8 mouse cellular contexts compared by ENCODE assay signal in genomic region chr5:142854877-142855276, GRCm38 (mm10). TPM values are rescaled to one million over a fixed set of nuclear protein-coding genes. Genes with fewer than 3 reads are reported as not detected.
DNase-seq lines count a peak whose midpoint lies in the region; ATAC-seq and TF ChIP-seq lines count a peak whose summit lies in the region.
"Had no signal": no experiment of that assay in that cellular context is flagged by ENCODE, and none has a peak within 500 bp of the region (broad histone marks: within the 10 kb centered on the region; RNA-seq: fewer than 3 reads in every experiment).

No protein-coding gene starts in this region.

- no peak overlapping the region for H3K9ac ChIP-seq in liver, embryonic 12.5 days
- H3K9ac ChIP-seq in MEL (ENCODE audit: control insufficient read depth, low read depth, low read length, poor library complexity, severe bottlenecking) = no peak overlapping the region
- H3K9ac ChIP-seq in limb, embryonic 11.5 days (ENCODE audit: low read length) = no peak overlapping the region
- H3K9ac ChIP-seq: midbrain, embryonic 12.5 days had no signal

- peak; percentile 65 for TF ChIP-seq RAD21 in MEL (IDR thresholded peaks at IDR 0.05; ENCODE audit: low read depth, low read length)

- TF ChIP-seq CTCF in MEL (IDR thresholded peaks at IDR 0.05 in 2 of 3, conservative IDR thresholded peaks at IDR 0.05 in 1 of 3; ENCODE audit: control insufficient read depth in 1 of 3, insufficient read depth in 1 of 3, low read depth in 2 of 3, low read length in 3 of 3, poor library complexity in 1 of 3, severe bottlenecking in 1 of 3) = peak; percentile 61 to 66 (median 64)
- peak; percentile 67 for TF ChIP-seq CTCF in bone marrow, adult 2 months (IDR thresholded peaks at IDR 0.05; ENCODE audit: control insufficient read depth, insufficient read depth, low read length)
- TF ChIP-seq CTCF in gastrocnemius, adult 2 months (IDR thresholded peaks at IDR 0.05) = peak; percentile 66

- no peaks in the 10 kb centered on the region for H3K36me3 ChIP-seq in liver, embryonic 12.5 days
- H3K36me3 ChIP-seq in MEL (ENCODE audit: control insufficient read depth in 1 of 2, insufficient read depth in 2 of 2, low read length in 2 of 2) = peaks cover 0 to 12% of the 10 kb centered on the region in 2 experiments; a peak in 2 of 4 replicates
- H3K36me3 ChIP-seq in limb, embryonic 11.5 days (ENCODE audit: control insufficient read depth, insufficient read depth, low read length) = no peaks in the 10 kb centered on the region
- H3K36me3 ChIP-seq: midbrain, embryonic 12.5 days had no signal

- H3K79me2 ChIP-seq in MEL (ENCODE audit: control insufficient read depth, insufficient read depth, low read length, poor library complexity) = no peaks in the 10 kb centered on the region

- DNase-seq in liver = peak; percentile 63
- DNase-seq in MEL (ENCODE audit: low read depth, low spot score) = peak; percentile 65
- DNase-seq in gastrocnemius, adult 2 months = peak; percentile 60
- peak; percentile 76 for DNase-seq in limb, embryonic 11.5 days (ENCODE audit: low spot score)

- peaks cover 20% of the 10 kb centered on the region for H3K4me1 ChIP-seq in liver, embryonic 12.5 days
- H3K4me1 ChIP-seq in MEL (ENCODE audit: control insufficient read depth in 1 of 2, insufficient read depth in 2 of 2, low read length in 2 of 2) = peaks cover 2 to 25% of the 10 kb centered on the region in 2 experiments
- no peaks in the 10 kb centered on the region for H3K4me1 ChIP-seq in bone marrow, adult 2 months (ENCODE audit: control insufficient read depth, insufficient read depth, low read length)
- 0 out of 2 replicates have a peak, but pooled peaks cover 4% of the 10 kb centered on the region for H3K4me1 ChIP-seq in limb, embryonic 11.5 days (ENCODE audit: control insufficient read depth, insufficient read depth, low read length)

- no peak overlapping the region for H3K27ac ChIP-seq in liver, embryonic 12.5 days
- no peak overlapping the region for H3K27ac ChIP-seq in MEL (ENCODE audit: control insufficient read depth, low read depth, low read length)
- H3K27ac ChIP-seq in bone marrow, adult 2 months (ENCODE audit: control insufficient read depth, insufficient read depth, low read depth, low read length, poor library complexity) = no peak overlapping the region
- no peak overlapping the region for H3K27ac ChIP-seq in gastrocnemius, adult 2 months
- H3K27ac ChIP-seq in limb, embryonic 11.5 days (replicated peaks; ENCODE audit: low read depth, low read length) = no peak overlapping the region
- H3K27ac ChIP-seq: midbrain, embryonic 12.5 days had no signal

- ATAC-seq in liver, embryonic 12.5 days = no peak
- ATAC-seq in limb, embryonic 11.5 days (ENCODE audit: insufficient number of reproducible peaks, low FRiP score, low TSS enrichment, low read depth) = no peak
- no peak for ATAC-seq in activated CD4-positive, CD25-positive, alpha-beta regulatory T cell, adult 4 months

- TF ChIP-seq EP300 in MEL (IDR thresholded peaks at IDR 0.05; ENCODE audit: low read depth in 1 of 2, low read length in 2 of 2) = no peak

- no peak for TF ChIP-seq POLR2A in MEL (IDR thresholded peaks at IDR 0.05; ENCODE audit: control insufficient read depth in 1 of 2, insufficient read depth in 1 of 2, low read depth in 1 of 2, low read length in 2 of 2, poor library complexity in 1 of 2)
- TF ChIP-seq POLR2A in bone marrow, adult 2 months (IDR thresholded peaks at IDR 0.05; ENCODE audit: borderline replicate concordance, control insufficient read depth, low read depth, low read length) = no peak

- H3K4me3 ChIP-seq in liver, embryonic 12.5 days = no peak overlapping the region
- no peak overlapping the region for H3K4me3 ChIP-seq in MEL (ENCODE audit: control insufficient read depth in 1 of 2, insufficient read depth in 1 of 2, low read depth in 2 of 2, low read length in 2 of 2)
- H3K4me3 ChIP-seq in bone marrow, adult 2 months (replicated peaks; ENCODE audit: control insufficient read depth, low read depth, low read length) = no peak overlapping the region
- no peak overlapping the region for H3K4me3 ChIP-seq in gastrocnemius, adult 2 months
- no peak overlapping the region for H3K4me3 ChIP-seq in limb, embryonic 11.5 days (ENCODE audit: low read depth, low read length)
- H3K4me3 ChIP-seq: midbrain, embryonic 12.5 days had no signal

- peaks cover 6% of the 10 kb centered on the region; the same call in 1 of the 2 replicates for H3K9me3 ChIP-seq in liver, embryonic 12.5 days (replicated peaks)
- no peaks in the 10 kb centered on the region for H3K9me3 ChIP-seq in MEL (replicated peaks; ENCODE audit: insufficient read depth, low read length)
- no peaks in the 10 kb centered on the region for H3K9me3 ChIP-seq in limb, embryonic 11.5 days (ENCODE audit: control insufficient read depth, low read length)

- intact Hi-C loops in gastrocnemius, adult 2 months (cut with DNase I) = no loop called here

- peaks cover 34% of the 10 kb centered on the region for H3K27me3 ChIP-seq in liver, embryonic 12.5 days (replicated peaks)
- H3K27me3 ChIP-seq in MEL (ENCODE audit: control insufficient read depth in 1 of 2, insufficient read depth in 2 of 2, low read length in 2 of 2) = no peaks in the 10 kb centered on the region
- H3K27me3 ChIP-seq in limb, embryonic 11.5 days (ENCODE audit: control insufficient read depth, insufficient read depth, low read length) = no peaks in the 10 kb centered on the region
- H3K27me3 ChIP-seq: midbrain, embryonic 12.5 days had no signal

- 64% methylated on average over 10 of the region's 10 CpGs for whole genome bisulfite sequencing in liver, embryonic 12.5 days (ENCODE audit: insufficient replicate concordance)
- WGBS in bone marrow, adult 2 months = 80% methylated on average over 10 of the region's 10 CpGs
- 81% methylated on average over 10 of the region's 10 CpGs for WGBS in limb, embryonic 11.5 days

- no peak overlapping the region for H3K4me2 ChIP-seq in liver, embryonic 12.5 days
- H3K4me2 ChIP-seq in limb, embryonic 11.5 days (ENCODE audit: low read depth, severe bottlenecking) = no peak overlapping the region
- H3K4me2 ChIP-seq: midbrain, embryonic 12.5 days had no signal

TF ChIP-seq in MEL, 35 proteins besides CTCF, POLR2A, EP300 and RAD21:
- TF ChIP-seq GABPA (IDR thresholded peaks at IDR 0.05; ENCODE audit: low read depth, low read length) = no peak
- TF ChIP-seq ELF1 (IDR thresholded peaks at IDR 0.05; ENCODE audit: low read depth, low read length) = no peak
- TF ChIP-seq GATA1 (IDR thresholded peaks at IDR 0.05; ENCODE audit: low read depth, low read length) = no peak
- no peak for TF ChIP-seq ETS1 (IDR thresholded peaks at IDR 0.05; ENCODE audit: low read depth, low read length)
- peak; percentile 40; the same call in 1 of the 2 replicates for TF ChIP-seq ZC3H11A (IDR thresholded peaks at IDR 0.05; ENCODE audit: low read depth, low read length)
- TF ChIP-seq ZNF384 (IDR thresholded peaks at IDR 0.05; ENCODE audit: low read depth, low read length) = peak; percentile 44
- TF ChIP-seq SMC3 (IDR thresholded peaks at IDR 0.05; ENCODE audit: low read depth, low read length) = peak; percentile 49
- TF ChIP-seq MEF2A (IDR thresholded peaks at IDR 0.05; ENCODE audit: extremely low read depth, insufficient replicate concordance, low read depth, low read length, poor library complexity, severe bottlenecking) = no peak
- no peak for TF ChIP-seq SIN3A (IDR thresholded peaks at IDR 0.05; ENCODE audit: low read length)
- TF ChIP-seq RCOR1 (IDR thresholded peaks at IDR 0.05; ENCODE audit: low read depth, low read length) = no peak
- TF ChIP-seq JUND (IDR thresholded peaks at IDR 0.05; ENCODE audit: low read depth, low read length) = no peak
- TF ChIP-seq ZMIZ1 (IDR thresholded peaks at IDR 0.05; ENCODE audit: low read depth, low read length) = no peak
TF ChIP-seq in MEL: peak in this region for 3.

RNA-seq across cellular contexts. Expression of gene Tnrc18, which starts 37.4 kb away (rescaled TPM):
- 8.8 and 8.9 TPM in 2 replicates for polyA plus RNA-seq in liver, embryonic 12.5 days (2016; fragmentation: Nextera tagmentation; extraction: Ambion mirVana)
- total RNA-seq in MEL (2012; rRNA removed) = 0.23 and 0.31 TPM in 2 replicates
- polyA plus RNA-seq in MEL (2012; ENCODE audit: insufficient read depth in 1 of 2, insufficient read length in 2 of 2, low read depth in 1 of 2, low replicate concordance in 2 of 2, missing spikeins in 1 of 2) = 1 to 10 TPM in 1 of 2 experiments, not detected in 1; 3.4 TPM
- 24.3 and 57.5 TPM in 2 replicates for polyA plus RNA-seq in bone marrow, adult 2 months (2011; ENCODE audit: insufficient read depth, insufficient read length, low replicate concordance, missing spikeins)
- total RNA-seq in gastrocnemius, adult 2 months (2021) = 10 to 100 TPM; 31.5 to 32.0 TPM
- polyA plus RNA-seq in limb, embryonic 11.5 days (2014; fragmentation: Nextera tagmentation; extraction: Ambion mirVana) = 42.2 and 43.3 TPM in 2 replicates
- 1 to 10 TPM; 4.1 to 4.3 TPM for polyA plus RNA-seq in activated CD4-positive, CD25-positive, alpha-beta regulatory T cell, adult 4 months (2017; shearing (Covaris generic))

RNA-seq across cellular contexts. Expression of gene Fbxl18, which starts 40.3 kb away (rescaled TPM):
- 5.8 and 6.1 TPM in 2 replicates for polyA plus RNA-seq in liver, embryonic 12.5 days (2016; fragmentation: Nextera tagmentation; extraction: Ambion mirVana)
- 3.9 and 4.6 TPM in 2 replicates for total RNA-seq in MEL (2012; rRNA removed)
- 1 to 10 TPM in 1 of 2 experiments, not detected in 1; 7.4 TPM for polyA plus RNA-seq in MEL (2012; ENCODE audit: insufficient read depth in 1 of 2, insufficient read length in 2 of 2, low read depth in 1 of 2, low replicate concordance in 2 of 2, missing spikeins in 1 of 2)
- polyA plus RNA-seq in bone marrow, adult 2 months (2011; ENCODE audit: insufficient read depth, insufficient read length, low replicate concordance, missing spikeins) = 4.6 and 10.8 TPM in 2 replicates
- 1 to 10 TPM; 5.8 to 6.2 TPM for total RNA-seq in gastrocnemius, adult 2 months (2021)
- polyA plus RNA-seq in limb, embryonic 11.5 days (2014; fragmentation: Nextera tagmentation; extraction: Ambion mirVana) = 10.2 and 11.1 TPM in 2 replicates
- polyA plus RNA-seq in activated CD4-positive, CD25-positive, alpha-beta regulatory T cell, adult 4 months (2017; shearing (Covaris generic)) = 10 to 100 TPM in 1 of 2 experiments, 1 to 10 TPM in 1; 2.1 to 13.9 TPM

RNA-seq across cellular contexts. Expression of gene Actb, which starts 51.7 kb away (rescaled TPM):
- 7,775 and 7,997 TPM in 2 replicates for polyA plus RNA-seq in liver, embryonic 12.5 days (2016; fragmentation: Nextera tagmentation; extraction: Ambion mirVana)
- 3,019 and 3,042 TPM in 2 replicates for total RNA-seq in MEL (2012; rRNA removed)
- polyA plus RNA-seq in MEL (2012; ENCODE audit: insufficient read depth in 1 of 2, insufficient read length in 2 of 2, low read depth in 1 of 2, low replicate concordance in 2 of 2, missing spikeins in 1 of 2) = 1,000 to 10,000 TPM; 1,403 to 4,417 TPM
- 3,846 and 7,097 TPM in 2 replicates for polyA plus RNA-seq in bone marrow, adult 2 months (2011; ENCODE audit: insufficient read depth, insufficient read length, low replicate concordance, missing spikeins)
- total RNA-seq in gastrocnemius, adult 2 months (2021) = 100 to 1,000 TPM; 365 to 571 TPM
- 16,455 and 16,911 TPM in 2 replicates for polyA plus RNA-seq in limb, embryonic 11.5 days (2014; fragmentation: Nextera tagmentation; extraction: Ambion mirVana)
- over 10,000 TPM; 26,186 to 54,151 TPM for polyA plus RNA-seq in activated CD4-positive, CD25-positive, alpha-beta regulatory T cell, adult 4 months (2017; shearing (Covaris generic))
